Mouse (Mus musculus): ENCODE measurements at regions not wholly inside any gene's neighbourhood (a gene's known extent, or its start where the extent isn't known, plus 50 kb on each side); places are given as distances from the start of the nearest gene placed in this dataset.

DNA sequence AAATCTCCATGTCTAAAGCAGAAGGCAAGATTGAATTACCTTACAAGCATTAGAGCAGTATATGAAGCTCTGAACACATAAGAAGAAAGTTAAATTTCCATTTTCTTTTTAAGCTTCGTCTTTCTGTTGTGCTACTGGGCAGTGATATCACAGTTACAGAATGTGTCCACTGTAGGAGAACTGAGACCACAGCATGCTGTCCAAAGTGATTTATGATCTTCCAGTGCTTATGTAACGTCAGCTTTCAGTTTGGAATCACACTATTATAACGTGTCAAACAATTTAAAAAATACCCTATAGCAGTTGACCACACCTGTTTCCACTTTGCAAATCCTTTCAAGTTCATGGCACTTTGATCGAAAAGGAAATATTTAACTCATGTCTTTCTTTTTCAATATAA lies 221.7 kb downstream of the Pros1 start:
- ATAC-seq (ENCODE audit: low FRiP score, low read depth) = no peak
- Histone ChIP-seq H3K9ac (no peak overlapping the region), H3K4me3 (no peak overlapping the region), H3K27ac (replicated peaks) (no peak overlapping the region), H3K9me3 (no peaks in the 10 kb centered on the region), H3K27me3 (no peaks in the 10 kb centered on the region), H3K36me3 (no peaks in the 10 kb centered on the region), H3K4me1 (replicated peaks) (no peaks in the 10 kb centered on the region), H3K4me2 (no peak overlapping the region)
- WGBS = 80% methylated on average over 4 of the region's 4 CpGs

- Histone ChIP-seq H3K9me3 (no peaks in the 10 kb centered on the region), H3K4me1 (replicated peaks) (peaks cover 7% of the 10 kb centered on the region; the same call in 1 of the 2 replicates), H3K4me2 (no peak overlapping the region), H3K27me3 (no peaks in the 10 kb centered on the region), H3K9ac (no peak overlapping the region), H3K36me3 (no peaks in the 10 kb centered on the region), H3K4me3 (no peak overlapping the region), H3K27ac (replicated peaks) (no peak overlapping the region)
- 52% methylated on average over 3 of the region's 3 CpGs for WGBS
- peak; percentile 63; the same call in 1 of the 2 replicates for ATAC-seq (ENCODE audit: low FRiP score, low read depth)
Measured at GRCm38 (mm10) chr16:63081383-63081782, 227.3 kb downstream of the Pros1 start.

DNA sequence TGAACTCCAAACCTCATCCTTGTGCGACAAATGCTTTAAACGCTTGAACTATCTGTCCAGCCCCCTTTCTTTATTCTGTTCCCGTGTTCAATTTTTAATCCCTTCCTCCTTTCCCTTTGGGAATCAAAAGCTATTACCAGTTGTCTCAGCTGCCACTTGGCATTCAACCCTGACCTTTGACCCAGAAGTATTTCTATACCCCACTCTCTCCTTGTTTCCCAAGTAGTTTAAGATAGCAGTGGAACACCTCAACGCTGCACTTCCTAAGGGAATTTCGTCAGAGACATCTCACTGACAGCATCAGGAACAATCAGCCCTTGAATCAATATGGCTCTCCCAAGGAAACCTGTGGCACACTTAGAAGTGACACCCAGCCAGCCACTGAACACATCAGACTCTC lies 229.1 kb downstream of the Pros1 start:
- Histone ChIP-seq H3K9me3 (no peaks in the 10 kb centered on the region), H3K27me3 (no peaks in the 10 kb centered on the region), H3K36me3 (no peaks in the 10 kb centered on the region), H3K4me1 (replicated peaks) (peaks cover 9% of the 10 kb centered on the region; the same call in 1 of the 2 replicates), H3K9ac (no peak overlapping the region), H3K4me2 (no peak overlapping the region), H3K27ac (replicated peaks) (no peak overlapping the region), H3K4me3 (no peak overlapping the region)
- WGBS = 36% methylated on average over 5 of the region's 5 CpGs
- ATAC-seq (ENCODE audit: low FRiP score, low read depth) = no peak

- H3K4me3 ChIP-seq = no peak overlapping the region
- H3K27ac ChIP-seq (replicated peaks) = peak overlapping the region; percentile 11; the same call in 1 of the 2 replicates
- no peaks in the 10 kb centered on the region for H3K36me3 ChIP-seq
- ATAC-seq (ENCODE audit: low FRiP score, low read depth) = 0 out of 2 replicates have a peak, but pooled peaks have one; percentile 71
- H3K4me2 ChIP-seq = no peak overlapping the region
- WGBS = 54% methylated on average over 10 of the region's 10 CpGs
- H3K27me3 ChIP-seq = no peaks in the 10 kb centered on the region
- H3K9me3 ChIP-seq = no peaks in the 10 kb centered on the region
- peaks cover 9% of the 10 kb centered on the region; the same call in 1 of the 2 replicates for H3K4me1 ChIP-seq (replicated peaks)
- H3K9ac ChIP-seq = no peak overlapping the region
Measured at GRCm38 (mm10) chr16:63084021-63084756, 230.1 kb downstream of the Pros1 start.

DNA sequence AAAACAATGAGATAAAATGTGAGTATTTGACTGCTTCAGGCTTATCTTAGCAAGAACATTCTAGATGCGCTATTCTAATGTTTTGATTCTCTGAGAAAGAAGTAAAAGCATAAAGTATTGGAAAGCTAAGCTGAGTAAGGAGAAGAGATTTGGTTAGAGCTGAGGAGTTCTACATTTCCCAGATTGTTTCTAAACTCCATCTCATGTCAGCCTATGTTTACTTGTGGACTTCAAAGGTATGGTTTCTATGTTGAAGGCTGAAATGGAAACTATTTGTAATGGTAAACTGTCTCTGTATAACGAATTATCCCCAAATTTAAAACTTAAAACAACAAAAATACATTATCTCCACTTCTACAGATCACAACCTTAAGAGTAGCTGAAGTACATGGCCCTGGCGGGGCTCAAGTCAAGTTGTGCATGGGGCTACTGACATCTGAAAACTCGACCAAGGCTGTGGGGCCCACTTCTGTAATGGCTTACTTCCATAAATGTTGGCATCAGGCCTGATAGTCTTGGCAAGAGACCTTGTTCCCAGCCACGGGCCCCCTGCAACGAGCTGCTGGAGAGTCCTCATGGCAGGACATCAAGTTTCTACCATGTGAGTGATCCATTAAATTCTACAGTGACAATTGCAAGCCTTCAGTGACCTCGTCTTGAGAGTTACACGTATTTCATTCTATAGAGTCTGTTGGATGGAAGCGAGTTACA lies 232.1 kb downstream of the Pros1 start:
- Histone ChIP-seq H3K36me3 (no peaks in the 10 kb centered on the region), H3K4me3 (no peak overlapping the region), H3K9me3 (no peaks in the 10 kb centered on the region), H3K4me2 (no peak overlapping the region), H3K9ac (no peak overlapping the region), H3K4me1 (replicated peaks) (peaks cover 9% of the 10 kb centered on the region; the same call in 1 of the 2 replicates), H3K27ac (replicated peaks) (no peak overlapping the region), H3K27me3 (no peaks in the 10 kb centered on the region)
- 71% methylated on average over 9 of the region's 9 CpGs for WGBS
- ATAC-seq (ENCODE audit: low FRiP score, low read depth) = no peak

GRCm38 (mm10) chr16:63091471-63092300 lies 237.6 kb downstream of the Pros1 start:
- WGBS = 14% methylated on average over 11 of the region's 11 CpGs
- H3K9ac ChIP-seq = no peak overlapping the region
- peak; percentile 83 for ATAC-seq (ENCODE audit: low FRiP score, low read depth)

GRCm38 (mm10) chr16:63094126-63094840 lies 240.2 kb downstream of the Pros1 start:
- Histone ChIP-seq H3K36me3 (no peaks in the 10 kb centered on the region), H3K4me3 (no peak overlapping the region), H3K4me2 (no peak overlapping the region), H3K27me3 (no peaks in the 10 kb centered on the region), H3K9me3 (no peaks in the 10 kb centered on the region), H3K27ac (replicated peaks) (no peak overlapping the region), H3K9ac (no peak overlapping the region), H3K4me1 (replicated peaks) (no peaks in the 10 kb centered on the region; the same call in 1 of the 2 replicates)
- WGBS = 85% methylated on average over 5 of the region's 5 CpGs
- no peak for ATAC-seq (ENCODE audit: low FRiP score, low read depth)

More at GRCm38 (mm10) chr16:63091471-63092300, 237.6 kb downstream of the Pros1 start:
- Histone ChIP-seq H3K36me3 (no peaks in the 10 kb centered on the region), H3K27ac (replicated peaks) (peak overlapping the region; percentile 67), H3K4me2 (no peak overlapping the region), H3K27me3 (no peaks in the 10 kb centered on the region), H3K4me1 (replicated peaks) (no peaks in the 10 kb centered on the region; the same call in 1 of the 2 replicates), H3K9me3 (no peaks in the 10 kb centered on the region), H3K4me3 (no peak overlapping the region)

- no peak overlapping the region for H3K4me2 ChIP-seq
- ATAC-seq (ENCODE audit: low FRiP score, low read depth) = no peak
- H3K36me3 ChIP-seq = no peaks in the 10 kb centered on the region
- H3K27ac ChIP-seq (replicated peaks) = no peak overlapping the region
- no peaks in the 10 kb centered on the region for H3K27me3 ChIP-seq
- no peak overlapping the region for H3K9ac ChIP-seq
- H3K9me3 ChIP-seq = no peaks in the 10 kb centered on the region
- no peak overlapping the region for H3K4me3 ChIP-seq
- WGBS = 87% methylated on average over 3 of the region's 3 CpGs
- no peaks in the 10 kb centered on the region for H3K4me1 ChIP-seq (replicated peaks)
Measured at GRCm38 (mm10) chr16:63102362-63102761, 248.3 kb downstream of the Pros1 start.

- ATAC-seq (ENCODE audit: low FRiP score, low read depth) = no peak
- Histone ChIP-seq H3K9me3 (no peaks in the 10 kb centered on the region), H3K27me3 (no peaks in the 10 kb centered on the region), H3K36me3 (no peaks in the 10 kb centered on the region), H3K4me2 (no peak overlapping the region), H3K4me3 (no peak overlapping the region), H3K4me1 (replicated peaks) (no peaks in the 10 kb centered on the region), H3K27ac (replicated peaks) (no peak overlapping the region), H3K9ac (no peak overlapping the region)
- 74% methylated on average over 1 of the region's 1 CpGs for WGBS
Measured at GRCm38 (mm10) chr16:63102930-63103329, 248.8 kb downstream of the Pros1 start.

DNA sequence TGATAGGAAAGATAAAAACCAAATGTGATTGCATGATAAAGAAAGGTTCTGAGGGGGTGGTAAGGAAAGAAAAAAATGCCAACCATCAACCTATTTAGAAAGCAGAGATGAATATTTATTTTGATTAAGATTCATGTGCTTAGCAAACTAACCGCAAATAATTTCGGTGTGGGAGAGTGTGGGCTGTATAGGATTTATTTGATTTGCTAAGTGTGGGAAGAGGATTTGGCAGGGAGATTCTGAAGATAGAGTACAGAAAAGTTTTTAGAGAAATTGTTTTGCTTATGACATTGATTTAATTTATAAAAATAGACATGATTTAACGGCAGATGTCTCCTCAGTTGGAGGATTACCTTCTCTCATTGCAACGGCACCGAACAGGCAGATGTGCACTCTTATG lies 250.3 kb downstream of the Pros1 start:
- H3K27me3 ChIP-seq = no peaks in the 10 kb centered on the region
- H3K9me3 ChIP-seq = no peaks in the 10 kb centered on the region
- no peak for ATAC-seq (ENCODE audit: low FRiP score, low read depth)
- no peak overlapping the region for H3K27ac ChIP-seq (replicated peaks)
- no peak overlapping the region for H3K9ac ChIP-seq
- WGBS = 95% methylated on average over 5 of the region's 5 CpGs
- H3K4me1 ChIP-seq (replicated peaks) = no peaks in the 10 kb centered on the region
- H3K4me3 ChIP-seq = no peak overlapping the region
- H3K36me3 ChIP-seq = no peaks in the 10 kb centered on the region
- H3K4me2 ChIP-seq = no peak overlapping the region

- no peak overlapping the region for H3K4me3 ChIP-seq
- no peak overlapping the region for H3K4me2 ChIP-seq
- ATAC-seq (ENCODE audit: low FRiP score, low read depth) = no peak
- no peaks in the 10 kb centered on the region for H3K9me3 ChIP-seq
- no peaks in the 10 kb centered on the region for H3K36me3 ChIP-seq
- H3K4me1 ChIP-seq (replicated peaks) = no peaks in the 10 kb centered on the region
- H3K9ac ChIP-seq = no peak overlapping the region
- H3K27ac ChIP-seq (replicated peaks) = no peak overlapping the region
- H3K27me3 ChIP-seq = no peaks in the 10 kb centered on the region
- 83% methylated on average over 11 of the region's 11 CpGs for WGBS
Measured at GRCm38 (mm10) chr16:63104938-63105714, 251.0 kb downstream of the Pros1 start.

Data from hindbrain, embryonic 15.5 days (tissue).